Mouse (Mus musculus) stomach, embryonic 16.5 days (tissue): ENCODE measurements at regions not wholly inside any gene's neighbourhood (a gene's known extent, or its start where the extent isn't known, plus 50 kb on each side); places are given as distances from the start of the nearest gene placed in this dataset.

ENCODE experiments used
- ATAC-seq: fragments of 200-750 bp; cut with Nextera tagmentation; 2 replicates; pipeline ENCODE4 v1.8.0; 2017; ENCODE audit warnings: moderate number of reproducible peaks, moderate TSS enrichment; ENCODE audit not compliant: insufficient read depth, low FRiP score
- H3K27ac ChIP-seq: fragments of 300-500 bp; sonication (generic); 2 replicates; pipeline ENCODE4 v1.5.1; 2014; ENCODE audit warnings: low read length
- H3K27me3 ChIP-seq: fragments of 300-500 bp; sonication (generic); 2 replicates; pipeline ENCODE4 v1.6.1; 2014; ENCODE audit warnings: low read length, control low read depth, mixed read lengths; ENCODE audit not compliant: control insufficient read depth, insufficient read depth
- H3K36me3 ChIP-seq: fragments of 300-500 bp; sonication (generic); 2 replicates; pipeline ENCODE4 v1.6.1; 2014; ENCODE audit warnings: low read length; ENCODE audit not compliant: control insufficient read depth, insufficient read depth
- H3K4me1 ChIP-seq: fragments of 300-500 bp; sonication (generic); 2 replicates; pipeline ENCODE4 v1.6.1; 2014; ENCODE audit warnings: low read length, control low read depth, mixed read lengths; ENCODE audit not compliant: control insufficient read depth, insufficient read depth
- H3K4me2 ChIP-seq: fragments of 300-500 bp; sonication (generic); 2 replicates; pipeline ENCODE4 v1.6.1; 2014; ENCODE audit warnings: low read depth, low read length, mixed read lengths
- H3K4me3 ChIP-seq: fragments of 300-500 bp; sonication (generic); replicated peaks from 2 replicates; pipeline ENCODE4 v1.5.1; 2014; ENCODE audit warnings: mild to moderate bottlenecking, low read length
- H3K9ac ChIP-seq: fragments of 300-500 bp; sonication (generic); 2 replicates; pipeline ENCODE4 v1.6.1; 2014; ENCODE audit warnings: low read length
- H3K9me3 ChIP-seq: fragments of 300-500 bp; sonication (generic); replicated peaks from 2 replicates; pipeline ENCODE4 v1.6.1; 2016; ENCODE audit warnings: low read length, control low read depth; ENCODE audit not compliant: control insufficient read depth
- WGBS: fragments of 180-500 bp; shearing (Covaris S2); extraction: QIAGEN DNeasy Blood & Tissue Kit; methylation state at CpG from one replicate; pipeline ENCODE4 v1.1.7; 2014; 5-methylcytosine and 5-hydroxymethylcytosine counted together

DNA sequence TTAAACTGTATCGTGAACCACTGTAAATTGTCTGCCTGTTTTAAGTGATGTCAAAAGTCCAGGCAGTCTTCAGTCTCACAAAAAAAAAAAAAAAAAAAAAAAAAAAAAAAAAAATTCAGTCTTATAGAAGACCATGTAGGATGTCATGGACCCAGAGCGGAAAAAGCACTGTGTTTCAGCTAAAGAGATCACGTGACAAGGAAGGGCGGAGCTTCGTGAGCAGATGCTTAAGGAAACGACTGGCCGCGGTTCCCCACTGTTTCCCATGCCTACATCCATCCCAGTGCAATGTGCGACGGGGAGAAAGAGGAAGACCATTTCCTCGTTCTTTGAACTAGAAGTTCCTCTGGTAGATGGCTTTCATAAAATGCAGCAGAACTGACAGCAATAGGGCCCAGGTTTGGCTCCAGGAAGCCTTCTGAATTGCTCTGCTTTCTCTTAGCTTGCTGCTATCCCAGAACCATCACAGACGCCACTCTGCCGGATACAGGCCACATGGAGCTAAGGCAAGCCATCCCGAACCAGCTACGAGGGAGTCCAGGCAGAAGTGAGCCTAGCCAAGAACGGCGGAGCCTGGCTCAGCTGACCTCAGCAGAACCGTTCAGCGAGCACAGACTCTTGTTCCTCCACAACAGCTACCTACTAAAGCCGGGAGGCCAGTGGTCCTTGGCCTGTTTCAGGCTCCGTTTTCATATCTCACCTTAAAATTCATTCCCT is 117.6 kb downstream of the Hlx start:
- WGBS = 79% methylated on average over 21 of the region's 21 CpGs
- no peaks in the 10 kb centered on the region for H3K9me3 ChIP-seq
- ATAC-seq = no peak
- H3K4me2 ChIP-seq = no peak overlapping the region
- no peak overlapping the region for H3K4me3 ChIP-seq
- no peaks in the 10 kb centered on the region for H3K36me3 ChIP-seq
- no peaks in the 10 kb centered on the region for H3K4me1 ChIP-seq
- no peak overlapping the region for H3K27ac ChIP-seq
- no peak overlapping the region for H3K9ac ChIP-seq
- H3K27me3 ChIP-seq = no peaks in the 10 kb centered on the region

DNA sequence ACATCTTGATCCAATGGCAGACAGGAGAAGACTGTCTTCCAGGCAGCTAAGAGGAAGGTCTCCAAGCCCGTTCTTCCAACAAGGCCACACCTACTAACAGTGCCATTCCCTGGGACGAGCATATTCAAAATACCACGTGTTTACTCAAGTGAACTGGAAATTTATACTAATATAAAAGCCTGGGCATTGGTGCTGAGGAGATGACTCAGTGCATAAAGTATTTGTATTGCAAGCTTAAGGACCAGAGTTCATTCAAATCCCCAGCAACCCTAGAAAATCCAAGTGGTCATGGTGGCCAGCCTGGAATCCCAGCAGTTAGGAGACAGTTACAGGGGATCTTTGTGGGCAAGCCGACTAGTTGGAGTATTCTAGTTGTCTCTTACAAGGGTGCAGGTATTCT is 119.5 kb downstream of the Hlx start:
- 50% methylated on average over 4 of the region's 4 CpGs for WGBS
- no peak overlapping the region for H3K4me3 ChIP-seq
- H3K4me2 ChIP-seq = no peak overlapping the region
- no peak overlapping the region for H3K27ac ChIP-seq
- no peaks in the 10 kb centered on the region for H3K9me3 ChIP-seq
- H3K36me3 ChIP-seq = no peaks in the 10 kb centered on the region
- H3K27me3 ChIP-seq = no peaks in the 10 kb centered on the region
- no peak for ATAC-seq
- H3K9ac ChIP-seq = no peak overlapping the region
- no peaks in the 10 kb centered on the region for H3K4me1 ChIP-seq

DNA sequence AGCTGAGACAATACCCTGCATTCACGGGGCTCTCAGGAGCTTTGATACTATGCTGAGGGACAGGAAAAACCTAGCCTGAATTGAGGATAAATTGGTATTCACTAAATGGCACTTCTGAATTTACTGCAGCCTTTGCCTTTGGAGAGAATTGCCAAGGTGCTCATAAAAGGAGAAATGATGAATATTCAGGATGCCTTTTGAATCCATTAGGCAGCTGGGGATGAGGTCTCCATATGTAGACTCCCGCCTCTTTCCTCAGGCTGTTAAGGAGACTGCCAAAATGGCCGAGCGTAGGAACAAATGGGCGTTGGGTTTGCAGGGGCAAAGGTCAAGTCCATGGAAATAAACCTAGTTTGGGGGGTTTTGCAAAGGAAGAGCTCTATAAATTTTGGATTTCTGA is 123.5 kb downstream of the Hlx start:
- H3K27me3 ChIP-seq = no peaks in the 10 kb centered on the region
- H3K4me1 ChIP-seq = no peaks in the 10 kb centered on the region
- H3K4me2 ChIP-seq = no peak overlapping the region
- WGBS = 62% methylated on average over 5 of the region's 5 CpGs
- no peaks in the 10 kb centered on the region for H3K36me3 ChIP-seq
- H3K9ac ChIP-seq = no peak overlapping the region
- no peak overlapping the region for H3K4me3 ChIP-seq
- ATAC-seq = no peak
- no peaks in the 10 kb centered on the region for H3K9me3 ChIP-seq
- H3K27ac ChIP-seq = no peak overlapping the region

DNA sequence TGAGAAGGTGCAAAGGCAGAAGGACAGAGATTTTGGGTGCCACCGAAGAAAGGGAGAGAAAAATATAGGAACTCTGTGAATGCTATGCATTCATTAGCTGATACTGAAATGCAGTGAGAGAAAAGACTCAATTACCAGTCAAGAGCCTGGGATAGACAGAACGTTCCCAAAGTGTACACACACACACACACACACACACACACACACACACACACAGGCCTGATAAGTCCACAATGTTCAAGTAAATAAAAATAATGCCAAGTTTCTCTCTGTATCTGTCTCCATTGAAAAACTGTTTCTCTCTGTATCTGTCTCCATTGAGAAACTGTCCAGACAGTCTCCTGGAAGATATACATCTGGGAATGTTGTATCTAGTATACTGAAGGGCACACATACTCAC is 124.1 kb downstream of the Hlx start:
- Histone ChIP-seq H3K4me1 (no peaks in the 10 kb centered on the region), H3K4me3 (no peak overlapping the region), H3K4me2 (no peak overlapping the region), H3K9ac (no peak overlapping the region), H3K27me3 (no peaks in the 10 kb centered on the region), H3K36me3 (no peaks in the 10 kb centered on the region), H3K9me3 (no peaks in the 10 kb centered on the region), H3K27ac (no peak overlapping the region)
- WGBS = 65% methylated on average over 2 of the region's 2 CpGs
- no peak for ATAC-seq

DNA sequence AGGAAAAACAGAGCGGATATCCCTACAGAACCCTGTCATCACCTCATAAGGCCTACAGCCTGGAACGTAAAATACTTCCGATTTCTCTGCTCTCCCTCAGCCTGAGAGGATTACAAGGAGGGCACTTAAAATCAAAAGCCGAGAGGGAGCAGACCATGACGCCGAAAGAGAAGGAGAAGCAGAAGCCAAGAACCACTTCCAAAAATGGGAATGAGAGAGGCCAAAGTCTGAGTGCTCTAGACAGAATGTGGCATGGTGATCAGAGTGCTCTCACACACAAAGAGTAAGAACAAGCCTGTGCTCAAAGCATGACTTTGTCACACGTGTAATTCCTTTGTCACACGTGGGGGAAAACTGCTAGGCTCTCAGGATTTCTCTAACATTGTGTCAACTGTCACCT is 125.9 kb downstream of the Hlx start:
- no peak for ATAC-seq
- no peaks in the 10 kb centered on the region for H3K36me3 ChIP-seq
- H3K4me3 ChIP-seq = no peak overlapping the region
- no peak overlapping the region for H3K4me2 ChIP-seq
- H3K9ac ChIP-seq = no peak overlapping the region
- H3K9me3 ChIP-seq = no peaks in the 10 kb centered on the region
- no peaks in the 10 kb centered on the region for H3K4me1 ChIP-seq
- H3K27me3 ChIP-seq = no peaks in the 10 kb centered on the region
- no peak overlapping the region for H3K27ac ChIP-seq
- 77% methylated on average over 8 of the region's 8 CpGs for WGBS

DNA sequence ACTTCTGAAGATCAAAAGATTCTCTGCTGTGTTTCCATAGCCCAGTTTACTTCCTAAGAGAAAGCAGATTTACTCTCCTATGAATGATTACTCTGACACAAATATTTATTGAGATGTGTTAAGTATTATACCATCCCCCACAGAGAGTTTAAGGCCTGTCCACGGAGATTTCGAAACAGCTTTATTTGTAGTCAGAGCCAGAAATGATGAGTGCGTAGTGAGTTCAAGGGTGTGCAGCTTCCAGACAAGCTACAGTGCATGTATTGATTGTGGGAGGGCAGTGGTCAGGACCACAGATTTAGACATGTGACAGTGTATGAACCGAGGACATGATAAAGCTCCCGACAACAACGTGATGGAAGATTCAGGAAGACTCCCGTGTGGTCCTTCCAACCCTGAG is 126.8 kb downstream of the Hlx start:
- Histone ChIP-seq H3K27me3 (no peaks in the 10 kb centered on the region), H3K9me3 (no peaks in the 10 kb centered on the region), H3K4me3 (no peak overlapping the region), H3K4me1 (no peaks in the 10 kb centered on the region), H3K36me3 (no peaks in the 10 kb centered on the region), H3K4me2 (no peak overlapping the region), H3K27ac (no peak overlapping the region), H3K9ac (no peak overlapping the region)
- ATAC-seq = no peak
- WGBS = 71% methylated on average over 7 of the region's 7 CpGs

DNA sequence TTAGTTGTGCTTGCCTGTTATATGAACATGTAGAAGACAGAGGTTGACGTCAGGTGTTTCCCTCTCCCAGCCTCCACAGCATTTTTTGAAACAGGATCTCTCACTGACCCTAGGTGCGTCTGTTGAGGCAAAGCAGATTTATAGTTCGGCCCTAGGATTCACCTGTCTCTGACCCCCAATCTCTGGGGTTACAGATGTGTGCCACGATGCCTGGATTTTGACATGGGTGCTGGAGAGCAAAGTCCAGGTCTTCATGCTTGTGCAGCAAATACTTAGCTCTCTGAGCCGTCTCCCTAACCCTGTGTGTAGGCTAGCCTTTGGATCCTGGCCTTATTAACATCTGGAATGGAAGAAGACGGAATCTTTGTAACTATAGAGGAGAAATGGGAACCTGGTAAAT is 129.3 kb downstream of the Hlx start:
- H3K4me2 ChIP-seq = no peak overlapping the region
- WGBS = 89% methylated on average over 6 of the region's 6 CpGs
- H3K4me3 ChIP-seq = no peak overlapping the region
- no peaks in the 10 kb centered on the region for H3K9me3 ChIP-seq
- no peak for ATAC-seq
- H3K9ac ChIP-seq = no peak overlapping the region
- H3K27ac ChIP-seq = no peak overlapping the region
- H3K4me1 ChIP-seq = no peaks in the 10 kb centered on the region
- H3K27me3 ChIP-seq = no peaks in the 10 kb centered on the region
- no peaks in the 10 kb centered on the region for H3K36me3 ChIP-seq

DNA sequence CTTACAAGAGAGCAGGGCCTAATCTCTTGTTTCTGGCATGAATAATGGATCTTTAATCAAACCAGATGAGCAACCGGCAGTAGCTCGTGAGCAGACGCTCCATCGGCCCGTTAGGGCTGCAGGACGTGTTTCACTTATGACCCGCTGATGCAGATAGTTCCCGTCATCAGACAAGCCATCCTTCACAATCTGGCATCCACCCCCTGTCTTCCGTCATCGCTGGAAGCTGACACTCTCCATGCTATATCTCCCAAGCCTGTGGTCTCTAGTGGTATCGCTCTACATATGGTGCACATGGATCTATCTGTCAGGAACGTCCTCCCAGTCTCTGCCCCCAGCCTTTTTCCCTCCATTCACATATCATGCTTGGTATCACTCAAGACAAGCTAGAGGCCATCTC is 137.0 kb downstream of the Hlx start:
- WGBS = 50% methylated on average over 12 of the region's 12 CpGs
- H3K9ac ChIP-seq = no peak overlapping the region
- no peak overlapping the region for H3K27ac ChIP-seq
- H3K27me3 ChIP-seq = no peaks in the 10 kb centered on the region; the same call in 1 of the 2 replicates
- no peak overlapping the region for H3K4me2 ChIP-seq
- H3K9me3 ChIP-seq = no peaks in the 10 kb centered on the region
- no peak overlapping the region for H3K4me3 ChIP-seq
- peaks cover 6% of the 10 kb centered on the region; the same call in 1 of the 2 replicates for H3K4me1 ChIP-seq
- no peak for ATAC-seq
- H3K36me3 ChIP-seq = no peaks in the 10 kb centered on the region

DNA sequence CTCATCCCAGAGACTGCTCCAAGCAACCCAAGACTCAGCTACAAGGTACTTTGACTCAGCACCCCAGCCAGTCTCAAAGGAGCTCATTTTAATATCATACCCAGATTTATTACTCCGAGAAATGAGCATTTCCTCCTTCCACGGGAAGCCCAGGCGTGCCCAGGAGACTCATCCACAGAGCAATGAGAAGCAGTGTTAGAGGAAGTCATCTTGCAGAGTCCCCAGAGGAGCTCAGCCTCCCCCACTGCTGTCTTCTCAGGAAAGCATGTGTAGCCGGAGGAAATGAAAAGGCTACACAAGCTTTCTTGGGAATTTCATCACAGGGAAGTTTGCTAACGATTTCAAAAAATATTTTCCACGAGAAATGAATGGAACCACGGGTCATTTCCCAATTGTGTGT is 141.8 kb downstream of the Hlx start:
- Histone ChIP-seq H3K27ac (no peak overlapping the region), H3K4me3 (no peak overlapping the region), H3K27me3 (no peaks in the 10 kb centered on the region; the same call in 1 of the 2 replicates), H3K4me2 (no peak overlapping the region), H3K9me3 (no peaks in the 10 kb centered on the region), H3K4me1 (peaks cover 6% of the 10 kb centered on the region; the same call in 1 of the 2 replicates), H3K36me3 (no peaks in the 10 kb centered on the region), H3K9ac (no peak overlapping the region)
- no peak for ATAC-seq
- 67% methylated on average over 7 of the region's 7 CpGs for WGBS
